Mouse (Mus musculus): ENCODE results near the gene Caskin1. TPM values are rescaled to one million over a fixed set of nuclear protein-coding genes. Genes with fewer than 3 reads are reported as not detected.

Gene Caskin1
- polyA plus RNA-seq, 1 experiment from 2014 or later = 2.3 TPM

GRCm38 (mm10) chr17:24514270-24515257 lies 26.2 kb downstream of the Caskin1 start:
- no peak overlapping the region for H3K27ac ChIP-seq (replicated peaks; ENCODE audit: low read depth, low read length)
- H3K27me3 ChIP-seq (ENCODE audit: control insufficient read depth, insufficient read depth, low read length) = no peaks in the 10 kb centered on the region
- no peaks in the 10 kb centered on the region for H3K9me3 ChIP-seq (ENCODE audit: control insufficient read depth, low read length)
- peaks cover 18% of the 10 kb centered on the region for H3K36me3 ChIP-seq (ENCODE audit: control insufficient read depth, insufficient read depth, low read length)
- H3K4me1 ChIP-seq (ENCODE audit: control insufficient read depth, insufficient read depth, low read length) = no peaks in the 10 kb centered on the region
- H3K4me3 ChIP-seq (ENCODE audit: low read depth, low read length) = no peak overlapping the region
- WGBS = 92% methylated on average over 24 of the region's 24 CpGs
- ATAC-seq (ENCODE audit: insufficient number of reproducible peaks, low FRiP score, low TSS enrichment, low read depth) (no peak), DNase-seq (ENCODE audit: low spot score) (no peak)
- H3K9ac ChIP-seq (ENCODE audit: low read length) = no peak overlapping the region
- H3K4me2 ChIP-seq (ENCODE audit: low read depth, severe bottlenecking) = no peak overlapping the region

GRCm38 (mm10) chr17:24520450-24520849 lies 32.0 kb downstream of the Caskin1 start:
- Histone ChIP-seq H3K27ac (replicated peaks; ENCODE audit: low read depth, low read length) (no peak overlapping the region), H3K27me3 (ENCODE audit: control insufficient read depth, insufficient read depth, low read length) (no peaks in the 10 kb centered on the region), H3K4me3 (ENCODE audit: low read depth, low read length) (no peak overlapping the region), H3K9me3 (ENCODE audit: control insufficient read depth, low read length) (no peaks in the 10 kb centered on the region), H3K4me1 (ENCODE audit: control insufficient read depth, insufficient read depth, low read length) (no peaks in the 10 kb centered on the region), H3K9ac (ENCODE audit: low read length) (no peak overlapping the region), H3K36me3 (ENCODE audit: control insufficient read depth, insufficient read depth, low read length) (peaks cover 8% of the 10 kb centered on the region), H3K4me2 (ENCODE audit: low read depth, severe bottlenecking) (no peak overlapping the region)
- no peak for DNase-seq (ENCODE audit: low spot score)
- 87% methylated on average over 4 of the region's 4 CpGs for WGBS
- ATAC-seq (ENCODE audit: insufficient number of reproducible peaks, low FRiP score, low TSS enrichment, low read depth) = no peak

DNA sequence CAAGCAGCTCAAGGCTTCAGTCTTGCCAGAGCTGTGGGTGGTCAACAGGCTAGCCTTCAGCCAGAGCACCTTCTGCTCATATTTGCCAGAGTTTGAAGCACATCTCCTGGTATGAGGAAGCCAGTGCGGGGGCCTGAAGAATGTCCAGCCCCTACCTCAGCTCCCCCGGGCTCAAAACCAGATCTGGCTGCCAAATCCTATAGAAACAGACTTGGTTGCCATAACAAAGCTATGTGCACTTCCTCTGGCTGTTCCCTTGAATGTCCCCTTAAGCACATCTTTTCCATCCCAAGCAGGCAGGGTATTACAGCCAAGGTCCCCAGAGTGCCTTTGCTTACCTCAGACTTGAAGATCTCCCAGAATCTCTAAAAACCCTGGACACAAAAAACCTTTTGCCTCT lies 36.3 kb downstream of the Caskin1 start:
- peaks cover 15% of the 10 kb centered on the region for H3K4me1 ChIP-seq (ENCODE audit: control insufficient read depth, insufficient read depth, low read length)
- peaks cover 4% of the 10 kb centered on the region; the same call in 1 of the 2 replicates for H3K36me3 ChIP-seq (ENCODE audit: control insufficient read depth, insufficient read depth, low read length)
- WGBS = 92% methylated on average over 2 of the region's 2 CpGs
- H3K4me2 ChIP-seq (ENCODE audit: low read depth, severe bottlenecking) = no peak overlapping the region
- H3K9ac ChIP-seq (ENCODE audit: low read length) = no peak overlapping the region
- ATAC-seq (ENCODE audit: insufficient number of reproducible peaks, low FRiP score, low TSS enrichment, low read depth) = no peak
- no peaks in the 10 kb centered on the region for H3K9me3 ChIP-seq (ENCODE audit: control insufficient read depth, low read length)
- no peaks in the 10 kb centered on the region for H3K27me3 ChIP-seq (ENCODE audit: control insufficient read depth, insufficient read depth, low read length)
- no peak overlapping the region for H3K4me3 ChIP-seq (ENCODE audit: low read depth, low read length)
- no peak for DNase-seq (ENCODE audit: low spot score)
- H3K27ac ChIP-seq (replicated peaks; ENCODE audit: low read depth, low read length) = no peak overlapping the region

- H3K9me3 ChIP-seq (ENCODE audit: control insufficient read depth, low read length) = no peaks in the 10 kb centered on the region
- peak overlapping the region; percentile 62 for H3K4me3 ChIP-seq (ENCODE audit: low read depth, low read length)
- peaks cover 31% of the 10 kb centered on the region for H3K4me1 ChIP-seq (ENCODE audit: control insufficient read depth, insufficient read depth, low read length)
- no peak for ATAC-seq (ENCODE audit: insufficient number of reproducible peaks, low FRiP score, low TSS enrichment, low read depth)
- peaks cover 6% of the 10 kb centered on the region; the same call in 1 of the 2 replicates for H3K36me3 ChIP-seq (ENCODE audit: control insufficient read depth, insufficient read depth, low read length)
- H3K27me3 ChIP-seq (ENCODE audit: control insufficient read depth, insufficient read depth, low read length) = no peaks in the 10 kb centered on the region
- whole genome bisulfite sequencing = 1% methylated on average over 18 of the region's 19 CpGs
- H3K9ac ChIP-seq (ENCODE audit: low read length) = peak overlapping the region; percentile 87
- no peak for DNase-seq (ENCODE audit: low spot score)
- peak overlapping the region; percentile 63 for H3K4me2 ChIP-seq (ENCODE audit: low read depth, severe bottlenecking)
- H3K27ac ChIP-seq (replicated peaks; ENCODE audit: low read depth, low read length) = no peak overlapping the region
Measured at GRCm38 (mm10) chr17:24527315-24527714, 38.9 kb downstream of the Caskin1 start.

DNA sequence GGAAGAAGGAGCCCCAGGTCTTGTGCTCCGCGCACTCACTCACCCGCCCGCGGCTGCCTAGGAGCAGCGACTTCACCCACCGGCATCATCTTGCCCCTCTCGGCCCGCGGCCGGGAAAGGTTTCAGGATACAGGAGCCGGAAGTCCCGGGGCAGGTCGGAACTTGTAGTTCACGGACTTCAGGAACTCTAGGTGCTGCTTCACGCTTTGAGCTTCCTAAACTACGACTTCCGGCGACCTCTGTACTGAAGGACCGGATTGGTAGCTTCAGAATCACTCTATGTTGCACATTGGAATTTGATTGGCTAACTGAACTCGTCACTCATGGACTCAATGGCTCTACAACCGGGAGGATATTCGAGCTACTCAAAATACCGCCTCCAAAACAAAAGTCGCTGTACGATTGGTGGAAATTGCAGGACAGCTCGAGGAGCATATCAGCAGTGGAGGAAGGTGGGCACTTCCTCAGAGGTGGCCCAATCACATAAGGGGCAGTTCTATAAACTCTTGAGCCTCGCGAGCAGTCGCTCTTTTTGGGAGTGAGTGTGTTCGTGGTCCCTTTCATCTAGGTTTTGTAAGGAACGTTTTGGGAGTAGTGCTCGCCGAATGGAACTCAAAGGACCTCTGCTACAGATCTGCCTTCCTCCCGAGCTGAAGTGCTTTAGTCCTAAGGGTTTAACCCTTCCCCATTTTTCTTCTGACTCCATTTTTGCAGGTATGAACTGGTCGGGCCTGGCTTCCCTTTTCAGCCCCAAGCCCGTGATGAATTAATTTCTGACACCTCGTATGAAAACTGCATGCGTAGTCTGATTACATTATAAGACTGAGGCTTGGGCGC lies 39.5 kb downstream of the Caskin1 start, which contains the start of gene Traf7:
Gene Traf7, minus strand, starts transcription at position 216 of the 837 bp plus-strand sequence.
- Histone ChIP-seq H3K9ac (ENCODE audit: low read length) (peak within 1 kb of the TSS; percentile 87), H3K4me1 (ENCODE audit: control insufficient read depth, insufficient read depth, low read length) (peaks cover 36% of the 10 kb centered on the region), H3K27ac (replicated peaks; ENCODE audit: low read depth, low read length) (peak within 1 kb of the TSS; percentile 68; the same call in 1 of the 2 replicates), H3K4me2 (ENCODE audit: low read depth, severe bottlenecking) (peak within 1 kb of the TSS; percentile 84), H3K36me3 (ENCODE audit: control insufficient read depth, insufficient read depth, low read length) (peaks cover 6% of the 10 kb centered on the region; the same call in 1 of the 2 replicates), H3K4me3 (ENCODE audit: low read depth, low read length) (peak within 1 kb of the TSS; percentile 62), H3K9me3 (ENCODE audit: control insufficient read depth, low read length) (no peaks in the 10 kb centered on the region), H3K27me3 (ENCODE audit: control insufficient read depth, insufficient read depth, low read length) (no peaks in the 10 kb centered on the region)
- ATAC-seq (ENCODE audit: insufficient number of reproducible peaks, low FRiP score, low TSS enrichment, low read depth) (peak; percentile 97), DNase-seq (ENCODE audit: low spot score) (peak; percentile 95)
- WGBS = under 1% methylated on average over 40 of the region's 40 CpGs

DNA sequence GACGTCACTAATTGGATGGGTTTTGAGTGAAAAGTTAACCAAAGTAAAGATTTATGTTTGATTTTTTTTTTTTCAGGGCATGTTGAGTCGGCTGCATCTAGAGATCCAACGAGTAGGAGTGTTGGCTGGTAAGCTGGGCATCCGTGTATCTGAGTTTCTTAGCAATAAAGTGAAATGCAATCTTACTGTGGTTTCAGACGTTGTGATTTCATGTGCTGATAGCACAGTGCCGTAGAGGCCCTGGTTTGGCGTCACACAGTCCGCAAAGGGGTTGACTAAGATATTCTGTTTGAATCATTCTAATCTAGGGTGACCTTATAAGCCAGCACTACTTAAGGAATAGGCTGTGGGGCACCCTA lies 40.1 kb downstream of the Caskin1 start:
- Histone ChIP-seq H3K9me3 (ENCODE audit: control insufficient read depth, low read length) (no peaks in the 10 kb centered on the region), H3K27me3 (ENCODE audit: control insufficient read depth, insufficient read depth, low read length) (no peaks in the 10 kb centered on the region), H3K4me2 (ENCODE audit: low read depth, severe bottlenecking) (peak overlapping the region; percentile 84), H3K36me3 (ENCODE audit: control insufficient read depth, insufficient read depth, low read length) (peaks cover 6% of the 10 kb centered on the region; the same call in 1 of the 2 replicates), H3K27ac (replicated peaks; ENCODE audit: low read depth, low read length) (peak overlapping the region; percentile 68; the same call in 1 of the 2 replicates), H3K9ac (ENCODE audit: low read length) (peak overlapping the region; percentile 77), H3K4me1 (ENCODE audit: control insufficient read depth, insufficient read depth, low read length) (peaks cover 40% of the 10 kb centered on the region), H3K4me3 (ENCODE audit: low read depth, low read length) (peak overlapping the region; percentile 53)
- ATAC-seq (ENCODE audit: insufficient number of reproducible peaks, low FRiP score, low TSS enrichment, low read depth) (no peak), DNase-seq (ENCODE audit: low spot score) (no peak)
- under 1% methylated on average over 8 of the region's 8 CpGs for WGBS

GRCm38 (mm10) chr17:24529007-24529451 lies 40.6 kb downstream of the Caskin1 start:
- Histone ChIP-seq H3K9ac (ENCODE audit: low read length) (peak overlapping the region; percentile 77), H3K4me1 (ENCODE audit: control insufficient read depth, insufficient read depth, low read length) (peaks cover 40% of the 10 kb centered on the region), H3K4me2 (ENCODE audit: low read depth, severe bottlenecking) (peak overlapping the region; percentile 84), H3K27ac (replicated peaks; ENCODE audit: low read depth, low read length) (peak overlapping the region; percentile 68; the same call in 1 of the 2 replicates), H3K4me3 (ENCODE audit: low read depth, low read length) (peak overlapping the region; percentile 53), H3K27me3 (ENCODE audit: control insufficient read depth, insufficient read depth, low read length) (no peaks in the 10 kb centered on the region), H3K9me3 (ENCODE audit: control insufficient read depth, low read length) (no peaks in the 10 kb centered on the region), H3K36me3 (ENCODE audit: control insufficient read depth, insufficient read depth, low read length) (peaks cover 6% of the 10 kb centered on the region; the same call in 1 of the 2 replicates)
- no peak for ATAC-seq (ENCODE audit: insufficient number of reproducible peaks, low FRiP score, low TSS enrichment, low read depth)
- peak; percentile 88 for DNase-seq (ENCODE audit: low spot score)
- WGBS = 0% methylated on average over 4 of the region's 4 CpGs

- Histone ChIP-seq H3K27me3 (ENCODE audit: control insufficient read depth, insufficient read depth, low read length) (no peaks in the 10 kb centered on the region), H3K4me2 (ENCODE audit: low read depth, severe bottlenecking) (peak overlapping the region; percentile 84), H3K9me3 (ENCODE audit: control insufficient read depth, low read length) (no peaks in the 10 kb centered on the region), H3K4me1 (ENCODE audit: control insufficient read depth, insufficient read depth, low read length) (peaks cover 40% of the 10 kb centered on the region), H3K27ac (replicated peaks; ENCODE audit: low read depth, low read length) (peak overlapping the region; percentile 38; the same call in 1 of the 2 replicates), H3K36me3 (ENCODE audit: control insufficient read depth, insufficient read depth, low read length) (peaks cover 6% of the 10 kb centered on the region; the same call in 1 of the 2 replicates), H3K4me3 (ENCODE audit: low read depth, low read length) (peak overlapping the region; percentile 53), H3K9ac (ENCODE audit: low read length) (peak overlapping the region; percentile 77)
- no peak for ATAC-seq (ENCODE audit: insufficient number of reproducible peaks, low FRiP score, low TSS enrichment, low read depth)
- whole genome bisulfite sequencing = 27% methylated on average over 5 of the region's 5 CpGs
- DNase-seq (ENCODE audit: low spot score) = no peak
Measured at GRCm38 (mm10) chr17:24529883-24530282, 41.5 kb downstream of the Caskin1 start.
